Mouse (Mus musculus) frontal cortex, postnatal 25 days (tissue): ENCODE data around the gene Ces2f.
"Not testable (repeated sequence)": the region's sequence is repeated elsewhere in the genome, so short reads cannot be mapped to it uniquely, and the experiment has no call there.

Experiments
- DNase-seq, 2 experiments: peaks; one replicate each; pipeline ENCODE4 v3.0.0; 2022; ENCODE audit warnings: low spot score in 2 of 2

Ces2f gene

GRCm38 (mm10) chr8:104947056-104947455 lies at the start of gene Ces2f:
Gene Ces2f (plus strand): TSS chr8:104947356.
- DNase-seq = no peak

- no peak for DNase-seq
Measured at GRCm38 (mm10) chr8:104901746-104902145, 45.4 kb upstream of the Ces2f start.

GRCm38 (mm10) chr8:104907111-104907510 lies 40.0 kb upstream of the Ces2f start:
- no peak for DNase-seq

- not testable (repeated sequence) for DNase-seq
Measured at GRCm38 (mm10) chr8:104909021-104909420, 38.1 kb upstream of the Ces2f start.

- not testable (repeated sequence) for DNase-seq
Measured at GRCm38 (mm10) chr8:104909651-104910050, 37.5 kb upstream of the Ces2f start.

GRCm38 (mm10) chr8:104925972-104926596 lies 21.1 kb upstream of the Ces2f start, which contains the start of gene Ces2e:
Gene Ces2e (plus strand): TSS chr8:104926260.
- DNase-seq = no peak

GRCm38 (mm10) chr8:104927301-104927700 lies 19.9 kb upstream of the Ces2f start:
- DNase-seq = no peak

GRCm38 (mm10) chr8:104944665-104945064 lies 2.5 kb upstream of the Ces2f start:
- no peak for DNase-seq

- DNase-seq = no peak
Measured at GRCm38 (mm10) chr8:104949031-104949430, 1.9 kb downstream of the Ces2f start.

GRCm38 (mm10) chr8:104961537-104961961 lies 14.4 kb downstream of the Ces2f start, which contains the start of gene Ces2g:
Gene Ces2g (plus strand): TSS chr8:104961718.
- no peak for DNase-seq

GRCm38 (mm10) chr8:104962229-104962901 lies 15.2 kb downstream of the Ces2f start:
- DNase-seq = no peak

- no peak for DNase-seq
Measured at GRCm38 (mm10) chr8:104963375-104963894, 16.3 kb downstream of the Ces2f start.

- no peak for DNase-seq
Measured at GRCm38 (mm10) chr8:104984126-104984525, 37.0 kb downstream of the Ces2f start.

- DNase-seq = no peak
Measured at GRCm38 (mm10) chr8:104984942-104985341, 37.8 kb downstream of the Ces2f start.

GRCm38 (mm10) chr8:104998191-104998590 lies 51.0 kb downstream of the Ces2f start:
- no peak for DNase-seq

- DNase-seq = no peak
Measured at GRCm38 (mm10) chr8:104999183-104999582, 52.0 kb downstream of the Ces2f start.

- no peak for DNase-seq
Measured at GRCm38 (mm10) chr8:105000586-105000985, 53.4 kb downstream of the Ces2f start, which contains the start of gene Ces2h. Gene Ces2h (plus strand): TSS chr8:105000853.
